9 mouse cellular contexts compared by ENCODE assay signal in the genomic region with DNA sequence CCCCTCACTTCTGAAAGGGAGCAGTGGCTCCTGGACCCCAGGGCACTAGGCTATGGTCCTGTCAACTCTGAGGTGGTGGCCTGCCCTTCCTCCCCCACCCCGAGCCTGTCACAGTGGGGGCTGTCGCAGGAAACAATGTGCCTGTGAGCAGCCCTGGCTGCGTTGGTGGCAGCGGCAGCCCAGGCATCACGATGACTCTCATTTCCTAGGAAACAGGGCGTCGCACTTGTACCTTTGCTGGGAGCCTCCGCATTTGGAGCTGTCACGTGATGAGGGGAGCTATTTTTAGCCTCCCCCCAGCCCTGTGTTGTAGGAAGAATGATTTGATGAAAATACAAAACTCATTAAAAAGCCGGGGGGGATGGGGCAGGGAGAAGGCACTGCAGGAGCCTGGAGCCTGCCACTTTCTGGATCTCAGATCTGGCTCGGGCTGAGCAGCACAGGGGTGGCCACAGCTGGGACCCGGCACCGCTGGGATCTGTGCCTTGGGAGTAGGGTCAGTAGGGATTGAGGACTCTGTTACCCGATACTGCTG.
DNase-seq lines count a peak whose midpoint lies in the region; ATAC-seq and TF ChIP-seq lines count a peak whose summit lies in the region.
"Had no signal": no experiment of that assay in that cellular context is flagged by ENCODE, and none has a peak within 500 bp of the region (broad histone marks: within the 10 kb centered on the region; RNA-seq: fewer than 3 reads in every experiment).

No protein-coding gene starts in this region.

- no peak for TF ChIP-seq POLR2A in olfactory bulb, adult 2 months (IDR thresholded peaks at IDR 0.05; ENCODE audit: insufficient read depth, low read depth, low read length)

- H3K4me2 ChIP-seq in intestine, embryonic 14.5 days (ENCODE audit: low read length): peak overlapping the region; percentile 13
- H3K4me2 ChIP-seq in intestine, postnatal 0 days (replicated peaks; ENCODE audit: low read depth): no peak overlapping the region
- H3K4me2 ChIP-seq in kidney, embryonic 14.5 days (replicated peaks; ENCODE audit: low read depth, low read length): peak overlapping the region; percentile 24; the same call in 1 of the 2 replicates
- H3K4me2 ChIP-seq in limb, embryonic 11.5 days (ENCODE audit: low read depth, severe bottlenecking): peak overlapping the region; percentile 4; the same call in 1 of the 2 replicates

- H3K36me3 ChIP-seq in intestine, embryonic 14.5 days (ENCODE audit: control insufficient read depth, insufficient read depth, low read length): no peaks in the 10 kb centered on the region
- H3K36me3 ChIP-seq in intestine, postnatal 0 days (ENCODE audit: control insufficient read depth, insufficient read depth): no peaks in the 10 kb centered on the region
- H3K36me3 ChIP-seq in kidney, embryonic 14.5 days (ENCODE audit: control insufficient read depth, insufficient read depth, low read length): no peaks in the 10 kb centered on the region
- H3K36me3 ChIP-seq in limb, embryonic 11.5 days (ENCODE audit: control insufficient read depth, insufficient read depth, low read length): no peaks in the 10 kb centered on the region

- H3K27ac ChIP-seq in intestine, embryonic 14.5 days (ENCODE audit: low read depth): no peak overlapping the region
- no peak overlapping the region for H3K27ac ChIP-seq in intestine, postnatal 0 days (ENCODE audit: low read depth, low read length)
- H3K27ac ChIP-seq in kidney, embryonic 14.5 days (ENCODE audit: low read depth, low read length): no peak overlapping the region
- H3K27ac ChIP-seq in limb, embryonic 11.5 days (replicated peaks; ENCODE audit: low read depth, low read length): no peak overlapping the region
- peak overlapping the region; percentile 47 for H3K27ac ChIP-seq in olfactory bulb, adult 2 months (ENCODE audit: insufficient read depth, low read depth, low read length)
- H3K27ac ChIP-seq: heart, adult 2 months had no signal

- DNase-seq in intestine, embryonic 14.5 days (ENCODE audit: low spot score): no peak
- peak; percentile 62 for DNase-seq in frontal cortex, postnatal 25 days (ENCODE audit: low spot score in 2 of 2)
- no peak for DNase-seq in limb, embryonic 11.5 days (ENCODE audit: low spot score)
- DNase-seq in thymus, postnatal 25 days: no peak
- DNase-seq in cerebellum, adult 11 months: no peak

- 0 out of 2 replicates have a peak, but pooled peaks cover 3% of the 10 kb centered on the region for H3K27me3 ChIP-seq in intestine, embryonic 14.5 days (replicated peaks; ENCODE audit: control insufficient read depth, insufficient read depth, low read length)
- 0 out of 2 replicates have a peak, but pooled peaks cover 5% of the 10 kb centered on the region for H3K27me3 ChIP-seq in intestine, postnatal 0 days (replicated peaks; ENCODE audit: control insufficient read depth, insufficient read depth, low read length)
- peaks cover 4% of the 10 kb centered on the region for H3K27me3 ChIP-seq in kidney, embryonic 14.5 days (ENCODE audit: control insufficient read depth, insufficient read depth, low read length)
- H3K27me3 ChIP-seq in limb, embryonic 11.5 days (ENCODE audit: control insufficient read depth, insufficient read depth, low read length): peaks cover 3% of the 10 kb centered on the region

- no peak overlapping the region for H3K4me3 ChIP-seq in intestine, embryonic 14.5 days (ENCODE audit: low read depth, low read length)
- H3K4me3 ChIP-seq in intestine, postnatal 0 days (ENCODE audit: low read depth, low read length): no peak overlapping the region
- H3K4me3 ChIP-seq in kidney, embryonic 14.5 days (ENCODE audit: low read length): no peak overlapping the region
- H3K4me3 ChIP-seq in limb, embryonic 11.5 days (ENCODE audit: low read depth, low read length): no peak overlapping the region
- no peak overlapping the region for H3K4me3 ChIP-seq in olfactory bulb, adult 2 months (ENCODE audit: insufficient read depth, low read depth, low read length)
- H3K4me3 ChIP-seq: heart, adult 2 months had no signal

- no peak for TF ChIP-seq CTCF in intestine, postnatal 0 days (IDR thresholded peaks at IDR 0.05; ENCODE audit: low read depth)
- TF ChIP-seq CTCF in olfactory bulb, adult 2 months (IDR thresholded peaks at IDR 0.05; ENCODE audit: insufficient read depth, low read depth, low read length): no peak

- no peak; the same call in 1 of the 2 replicates for ATAC-seq in intestine, embryonic 14.5 days (replicated peaks; ENCODE audit: low FRiP score, low TSS enrichment, low read depth)
- ATAC-seq in intestine, postnatal 0 days: no peak
- peak; percentile 50; the same call in 1 of the 2 replicates for ATAC-seq in kidney, embryonic 14.5 days (ENCODE audit: low FRiP score, low TSS enrichment)
- ATAC-seq in limb, embryonic 11.5 days (ENCODE audit: insufficient number of reproducible peaks, low FRiP score, low TSS enrichment, low read depth): 0 out of 2 replicates have a peak, but pooled peaks have one; percentile 32

- H3K9ac ChIP-seq in intestine, embryonic 14.5 days (ENCODE audit: low read length): no peak overlapping the region
- no peak overlapping the region for H3K9ac ChIP-seq in intestine, postnatal 0 days (ENCODE audit: low read depth, low read length)
- 0 out of 2 replicates have a peak overlapping the region, but pooled peaks have one; percentile 18 for H3K9ac ChIP-seq in kidney, embryonic 14.5 days (ENCODE audit: low read depth, low read length)
- H3K9ac ChIP-seq in limb, embryonic 11.5 days (ENCODE audit: low read length): no peak overlapping the region

- peaks cover 16% of the 10 kb centered on the region for H3K4me1 ChIP-seq in intestine, embryonic 14.5 days (replicated peaks; ENCODE audit: control insufficient read depth, insufficient read depth, low read length)
- H3K4me1 ChIP-seq in intestine, postnatal 0 days (replicated peaks; ENCODE audit: control insufficient read depth, insufficient read depth, low read length): no peaks in the 10 kb centered on the region; the same call in 1 of the 2 replicates
- peaks cover 21% of the 10 kb centered on the region for H3K4me1 ChIP-seq in kidney, embryonic 14.5 days (ENCODE audit: control insufficient read depth, insufficient read depth, low read length)
- H3K4me1 ChIP-seq in limb, embryonic 11.5 days (ENCODE audit: control insufficient read depth, insufficient read depth, low read length): peaks cover 14% of the 10 kb centered on the region
- H3K4me1 ChIP-seq in olfactory bulb, adult 2 months (ENCODE audit: control insufficient read depth, insufficient read depth, low read length): peaks cover 34% of the 10 kb centered on the region

- H3K9me3 ChIP-seq in intestine, embryonic 14.5 days (ENCODE audit: control insufficient read depth, low read length): no peaks in the 10 kb centered on the region
- no peaks in the 10 kb centered on the region for H3K9me3 ChIP-seq in intestine, postnatal 0 days (ENCODE audit: control insufficient read depth)
- H3K9me3 ChIP-seq in kidney, embryonic 14.5 days (ENCODE audit: control insufficient read depth, low read length): no peaks in the 10 kb centered on the region
- no peaks in the 10 kb centered on the region for H3K9me3 ChIP-seq in limb, embryonic 11.5 days (ENCODE audit: control insufficient read depth, low read length)

- WGBS in intestine, embryonic 14.5 days: 5% methylated on average over 14 of the region's 14 CpGs
- 18% methylated on average over 14 of the region's 14 CpGs for WGBS in intestine, postnatal 0 days
- WGBS in kidney, embryonic 14.5 days: 3% methylated on average over 14 of the region's 14 CpGs
- WGBS in limb, embryonic 11.5 days: 2% methylated on average over 14 of the region's 14 CpGs
- WGBS in olfactory bulb, adult 2 months: 7% methylated on average over 14 of the region's 14 CpGs

Comparison
In these comparisons a context has a peak if more than half of its experiments do, and no peak if none do; other contexts are left out.
1. ATAC-seq: peak in kidney, embryonic 14.5 days (single experiment) and limb, embryonic 11.5 days (single experiment); none in intestine, embryonic 14.5 days (single experiment) and intestine, postnatal 0 days (single experiment).
2. DNase-seq: peak in frontal cortex, postnatal 25 days (2 of 2); none in intestine, embryonic 14.5 days (single experiment), limb, embryonic 11.5 days (single experiment), thymus, postnatal 25 days (single experiment) and cerebellum, adult 11 months (single experiment).